Mouse (Mus musculus) kidney, embryonic 14.5 days (tissue): ENCODE measurements around the gene Khk. TPM values are rescaled to one million over a fixed set of nuclear protein-coding genes. Genes with fewer than 3 reads are reported as not detected.

Source experiments
- ATAC-seq: fragments of 200-750 bp; cut with Nextera tagmentation; 2 replicates; pipeline ENCODE4 v1.8.0; 2017; ENCODE audit warnings: moderate number of reproducible peaks, mild to moderate bottlenecking, moderate TSS enrichment, moderate library complexity; ENCODE audit not compliant: low FRiP score, low TSS enrichment
- H3K27ac ChIP-seq: fragments of 300-500 bp; sonication (generic); 2 replicates; pipeline ENCODE4 v1.5.1; 2014; ENCODE audit warnings: low read depth, mild to moderate bottlenecking, low read length, moderate library complexity, mixed read lengths
- H3K27me3 ChIP-seq: fragments of 300-500 bp; sonication (generic); 2 replicates; pipeline ENCODE4 v1.6.1; 2014; ENCODE audit warnings: mild to moderate bottlenecking, low read length; ENCODE audit not compliant: control insufficient read depth, insufficient read depth
- H3K36me3 ChIP-seq: fragments of 300-500 bp; sonication (generic); 2 replicates; pipeline ENCODE4 v1.6.1; 2014; ENCODE audit warnings: low read length, mixed read lengths; ENCODE audit not compliant: control insufficient read depth, insufficient read depth
- H3K4me1 ChIP-seq: fragments of 300-500 bp; sonication (generic); 2 replicates; pipeline ENCODE4 v1.6.1; 2014; ENCODE audit warnings: low read length, mixed read lengths; ENCODE audit not compliant: control insufficient read depth, insufficient read depth
- H3K4me2 ChIP-seq: fragments of 300-500 bp; sonication (generic); replicated peaks from 2 replicates; pipeline ENCODE4 v1.6.1; 2014; ENCODE audit warnings: low read depth, mild to moderate bottlenecking, low read length
- H3K4me3 ChIP-seq: fragments of 300-500 bp; sonication (generic); 2 replicates; pipeline ENCODE4 v1.5.1; 2014; ENCODE audit warnings: mild to moderate bottlenecking, low read length
- H3K9ac ChIP-seq: fragments of 300-500 bp; sonication (generic); 2 replicates; pipeline ENCODE4 v1.6.1; 2014; ENCODE audit warnings: low read depth, mild to moderate bottlenecking, low read length, moderate library complexity
- H3K9me3 ChIP-seq: fragments of 300-500 bp; sonication (generic); 2 replicates; pipeline ENCODE4 v1.6.1; 2016; ENCODE audit warnings: low read length; ENCODE audit not compliant: control insufficient read depth
- WGBS: fragments of 180-500 bp; shearing (Covaris S2); extraction: QIAGEN DNeasy Blood & Tissue Kit; methylation state at CpG from one replicate; pipeline ENCODE4 v1.1.7; 2014; 5-methylcytosine and 5-hydroxymethylcytosine counted together
- polyA plus RNA-seq: library from polyadenylated mRNA; unstranded; fragments of >200 nt; fragmentation: Nextera tagmentation; extraction: Ambion mirVana; gene quantifications from 2 replicates; pipeline ENCODE4 v1.2.1, GENCODE M21; 2014

Gene Khk
- polyA plus RNA-seq, 1 experiment from 2014 or later: 31.4 TPM

DNA sequence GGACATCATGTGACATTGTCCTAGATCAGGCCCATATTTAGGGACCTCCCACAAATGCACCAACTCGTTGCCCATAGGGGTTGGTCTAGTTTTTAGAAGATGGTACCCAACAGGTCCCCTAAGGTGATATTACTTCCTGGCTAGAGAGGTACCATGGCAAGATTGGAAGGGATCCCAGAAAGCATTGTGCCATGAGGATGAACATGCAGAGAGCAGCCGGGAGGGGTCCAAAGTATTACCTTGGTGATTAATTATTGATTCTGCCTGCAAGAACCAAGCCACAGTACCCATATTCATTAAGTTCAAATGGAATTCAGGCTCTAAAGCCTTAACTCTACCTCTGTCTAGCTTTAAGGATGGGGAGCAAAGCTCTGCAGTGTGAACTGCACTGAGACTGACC is 4.8 kb downstream of the Khk start:
- H3K9me3 ChIP-seq: no peaks in the 10 kb centered on the region
- no peak for ATAC-seq
- no peak overlapping the region for H3K27ac ChIP-seq
- H3K27me3 ChIP-seq: no peaks in the 10 kb centered on the region
- no peak overlapping the region for H3K4me3 ChIP-seq
- 82% methylated on average over 2 of the region's 2 CpGs for WGBS
- peaks cover 9% of the 10 kb centered on the region; the same call in 1 of the 2 replicates for H3K4me1 ChIP-seq
- H3K4me2 ChIP-seq: no peak overlapping the region
- no peak overlapping the region for H3K9ac ChIP-seq
- H3K36me3 ChIP-seq: no peaks in the 10 kb centered on the region; the same call in 1 of the 2 replicates

DNA sequence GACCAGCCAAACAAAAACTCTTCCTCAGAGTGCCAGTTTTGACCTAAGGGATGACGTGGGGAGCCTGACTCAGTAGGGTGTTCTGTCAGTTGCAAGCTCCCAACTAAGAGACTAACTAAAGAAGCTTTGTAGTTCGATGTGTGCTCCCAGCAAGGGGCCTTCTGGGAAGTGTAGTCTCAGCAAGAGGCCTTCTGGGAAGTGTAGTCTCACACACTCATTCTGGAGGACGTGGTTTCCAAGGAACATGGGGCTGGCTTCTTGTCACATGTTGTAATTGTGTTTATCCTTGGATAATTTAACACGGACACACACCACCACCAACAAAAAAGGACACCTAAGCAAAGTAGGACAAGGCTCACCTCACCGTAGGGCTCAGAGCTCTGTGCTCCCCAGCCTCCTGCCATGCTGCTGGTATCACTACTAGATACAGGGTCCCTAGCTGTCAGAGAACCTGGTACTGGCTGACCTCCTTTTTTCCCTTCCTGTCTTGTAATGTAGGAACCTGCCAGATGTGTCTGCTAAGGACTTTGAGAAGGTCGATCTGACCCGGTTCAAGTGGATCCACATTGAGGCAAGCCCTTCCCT is 6.8 kb downstream of the Khk start:
- H3K4me3 ChIP-seq: peak overlapping the region; percentile 7; the same call in 1 of the 2 replicates
- no peaks in the 10 kb centered on the region for H3K4me1 ChIP-seq
- H3K27ac ChIP-seq: no peak overlapping the region
- no peak overlapping the region for H3K9ac ChIP-seq
- no peak for ATAC-seq
- no peaks in the 10 kb centered on the region for H3K36me3 ChIP-seq
- peak overlapping the region; percentile 29 for H3K4me2 ChIP-seq
- 40% methylated on average over 7 of the region's 7 CpGs for whole genome bisulfite sequencing
- no peaks in the 10 kb centered on the region for H3K27me3 ChIP-seq
- H3K9me3 ChIP-seq: no peaks in the 10 kb centered on the region

DNA sequence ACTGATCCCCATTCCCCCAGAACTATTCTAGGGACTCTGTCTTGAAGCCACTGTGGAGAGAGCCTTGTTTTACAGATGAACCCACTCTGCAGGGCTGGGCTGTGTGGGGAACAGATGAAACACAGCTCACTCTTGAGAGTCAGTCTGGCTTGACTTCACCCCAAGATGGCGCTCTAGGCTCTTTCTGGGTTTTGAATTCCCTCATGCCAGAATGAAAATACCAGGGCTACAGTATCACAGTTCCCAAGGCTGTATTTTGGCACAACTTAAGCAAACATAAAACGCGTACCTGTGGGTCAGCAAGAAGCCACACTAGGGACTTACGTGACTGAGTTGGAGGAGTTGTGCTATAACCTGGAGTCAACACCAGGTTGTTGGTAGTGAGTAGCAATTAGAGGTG is 8.9 kb downstream of the Khk start:
- Histone ChIP-seq H3K9me3 (no peaks in the 10 kb centered on the region), H3K36me3 (no peaks in the 10 kb centered on the region), H3K4me2 (no peak overlapping the region), H3K27ac (no peak overlapping the region), H3K27me3 (no peaks in the 10 kb centered on the region), H3K4me1 (no peaks in the 10 kb centered on the region), H3K9ac (no peak overlapping the region), H3K4me3 (no peak overlapping the region)
- WGBS: 42% methylated on average over 4 of the region's 4 CpGs
- ATAC-seq: 0 out of 2 replicates have a peak, but pooled peaks have one; percentile 10

DNA sequence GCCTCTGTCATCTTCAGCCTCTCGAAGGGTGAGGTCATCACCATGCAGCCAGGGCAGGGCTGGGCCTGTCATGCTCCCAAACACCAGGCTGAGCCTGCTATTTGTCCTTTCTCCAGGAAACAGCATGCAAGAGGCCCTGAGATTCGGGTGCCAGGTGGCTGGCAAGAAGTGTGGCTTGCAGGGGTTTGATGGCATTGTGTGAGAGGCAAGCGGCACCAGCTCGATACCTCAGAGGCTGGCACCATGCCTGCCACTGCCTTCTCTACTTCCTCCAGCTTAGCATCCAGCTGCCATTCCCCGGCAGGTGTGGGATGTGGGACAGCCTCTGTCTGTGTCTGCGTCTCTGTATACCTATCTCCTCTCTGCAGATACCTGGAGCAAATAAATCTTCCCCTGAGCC is 9.6 kb downstream of the Khk start:
- Histone ChIP-seq H3K36me3 (no peaks in the 10 kb centered on the region), H3K9me3 (no peaks in the 10 kb centered on the region), H3K9ac (no peak overlapping the region), H3K27ac (no peak overlapping the region), H3K27me3 (no peaks in the 10 kb centered on the region), H3K4me3 (no peak overlapping the region), H3K4me1 (no peaks in the 10 kb centered on the region), H3K4me2 (no peak overlapping the region)
- ATAC-seq: no peak
- 87% methylated on average over 6 of the region's 6 CpGs for WGBS

DNA sequence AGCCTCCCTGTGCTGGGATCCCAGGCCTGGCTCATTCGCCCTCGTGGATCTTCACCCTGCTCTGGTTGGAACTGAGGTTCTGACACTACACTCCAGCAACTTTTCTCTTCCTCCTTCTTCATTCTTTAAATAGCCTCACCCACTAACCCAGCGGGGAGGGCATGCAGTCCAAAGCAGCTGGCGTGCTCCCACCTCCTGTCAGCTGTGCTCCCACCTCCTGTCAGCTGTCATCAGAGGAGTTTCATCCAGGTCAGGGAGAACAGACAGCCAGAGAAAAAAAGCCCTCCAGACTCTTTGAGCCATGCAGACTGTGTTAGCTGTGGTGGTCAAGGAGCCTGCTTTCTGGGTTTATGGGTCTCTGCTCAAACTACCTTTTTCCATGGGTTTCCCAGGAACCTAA is 10.1 kb downstream of the Khk start:
- Histone ChIP-seq H3K9me3 (no peaks in the 10 kb centered on the region), H3K36me3 (no peaks in the 10 kb centered on the region), H3K4me1 (no peaks in the 10 kb centered on the region), H3K4me2 (no peak overlapping the region), H3K27ac (no peak overlapping the region), H3K4me3 (no peak overlapping the region), H3K9ac (no peak overlapping the region), H3K27me3 (no peaks in the 10 kb centered on the region)
- ATAC-seq: no peak
- WGBS: 82% methylated on average over 4 of the region's 4 CpGs

DNA sequence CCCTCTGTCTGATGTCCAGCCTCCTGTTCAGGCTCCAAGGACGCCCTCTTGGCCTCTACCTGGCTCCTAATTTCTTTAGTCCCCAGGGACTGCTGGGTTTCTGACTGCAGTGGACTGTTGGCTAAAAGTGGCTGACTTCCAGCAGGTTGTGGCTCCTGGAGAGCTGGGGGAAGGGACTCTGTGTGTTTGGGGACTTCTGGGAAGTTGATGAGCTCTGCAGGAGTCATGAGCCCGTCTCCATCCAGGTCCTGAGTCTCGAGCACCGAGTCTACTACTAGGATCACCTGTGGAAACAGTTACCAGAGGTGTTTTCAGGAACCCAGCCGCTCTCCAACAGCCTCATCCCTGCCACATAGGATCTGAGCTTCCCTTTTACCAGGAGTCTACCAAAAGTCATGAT is 12.5 kb downstream of the Khk start:
- ATAC-seq: no peak
- Histone ChIP-seq H3K4me1 (no peaks in the 10 kb centered on the region), H3K27me3 (no peaks in the 10 kb centered on the region), H3K27ac (no peak overlapping the region), H3K4me2 (no peak overlapping the region), H3K9me3 (no peaks in the 10 kb centered on the region), H3K4me3 (no peak overlapping the region), H3K36me3 (no peaks in the 10 kb centered on the region), H3K9ac (no peak overlapping the region)
- 76% methylated on average over 5 of the region's 5 CpGs for WGBS

DNA sequence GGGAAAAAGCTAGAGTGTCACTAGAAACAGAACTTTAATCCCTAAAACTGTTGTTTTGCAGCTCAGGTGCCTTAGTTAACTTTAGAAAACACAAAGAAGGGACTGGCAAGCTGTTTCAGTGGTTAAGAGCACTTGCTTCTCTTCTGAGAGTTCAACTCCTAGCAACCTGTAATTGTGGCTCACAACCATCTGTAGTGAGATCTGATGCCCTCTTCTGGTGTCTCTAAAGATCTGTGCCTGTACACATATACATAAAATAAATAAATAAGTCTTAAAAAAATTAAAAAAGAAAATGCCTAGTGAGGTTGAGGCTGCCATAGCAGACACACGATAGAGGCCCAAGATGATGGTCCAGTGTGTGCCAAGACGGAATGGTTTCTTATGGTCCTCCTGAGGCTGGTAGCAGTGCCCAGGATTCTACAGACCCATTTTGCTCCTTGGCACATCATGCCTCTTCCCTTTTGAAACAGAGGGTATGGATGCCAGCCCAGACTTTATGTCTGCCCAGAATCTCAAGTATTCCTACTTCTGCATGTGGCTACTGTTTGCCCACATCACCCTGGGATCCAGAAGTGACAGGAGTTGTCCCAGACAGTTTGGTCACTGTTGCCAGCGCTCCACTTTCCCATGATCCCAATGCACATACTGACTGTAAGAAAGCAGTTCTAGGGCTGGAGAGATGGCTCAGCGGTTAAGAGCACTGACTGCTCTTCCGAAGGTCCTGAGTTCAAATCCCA is 13.7 kb downstream of the Khk start:
- Histone ChIP-seq H3K4me1 (no peaks in the 10 kb centered on the region), H3K9ac (no peak overlapping the region), H3K36me3 (no peaks in the 10 kb centered on the region), H3K4me2 (no peak overlapping the region), H3K27ac (no peak overlapping the region), H3K4me3 (no peak overlapping the region), H3K9me3 (no peaks in the 10 kb centered on the region), H3K27me3 (no peaks in the 10 kb centered on the region)
- 93% methylated on average over 5 of the region's 5 CpGs for WGBS
- no peak for ATAC-seq

DNA sequence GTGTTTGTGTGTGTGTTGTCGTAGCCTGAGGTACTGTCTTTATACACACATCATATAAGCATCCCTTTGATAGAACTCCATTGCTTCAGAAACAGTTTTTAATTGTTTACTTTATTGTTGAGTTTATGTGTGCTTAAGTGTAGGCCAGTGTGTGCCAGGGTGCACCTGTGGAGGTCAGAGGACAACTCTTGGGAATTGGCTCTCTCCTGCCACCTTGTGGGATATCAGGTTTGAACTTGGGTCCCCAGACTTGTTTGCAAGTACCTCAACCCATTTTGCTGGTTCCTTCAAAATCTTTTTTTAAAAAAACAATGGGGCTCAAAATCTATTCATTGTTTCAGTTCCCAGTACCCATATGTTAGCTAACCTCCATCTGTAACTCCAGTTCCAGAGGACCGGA is 21.8 kb downstream of the Khk start:
- Histone ChIP-seq H3K27me3 (peaks cover 5% of the 10 kb centered on the region; the same call in 1 of the 2 replicates), H3K9ac (no peak overlapping the region), H3K4me3 (no peak overlapping the region), H3K4me1 (0 out of 2 replicates have a peak, but pooled peaks cover 7% of the 10 kb centered on the region), H3K36me3 (no peaks in the 10 kb centered on the region), H3K9me3 (no peaks in the 10 kb centered on the region), H3K4me2 (no peak overlapping the region), H3K27ac (no peak overlapping the region)
- no peak for ATAC-seq
- WGBS: 93% methylated on average over 2 of the region's 2 CpGs

DNA sequence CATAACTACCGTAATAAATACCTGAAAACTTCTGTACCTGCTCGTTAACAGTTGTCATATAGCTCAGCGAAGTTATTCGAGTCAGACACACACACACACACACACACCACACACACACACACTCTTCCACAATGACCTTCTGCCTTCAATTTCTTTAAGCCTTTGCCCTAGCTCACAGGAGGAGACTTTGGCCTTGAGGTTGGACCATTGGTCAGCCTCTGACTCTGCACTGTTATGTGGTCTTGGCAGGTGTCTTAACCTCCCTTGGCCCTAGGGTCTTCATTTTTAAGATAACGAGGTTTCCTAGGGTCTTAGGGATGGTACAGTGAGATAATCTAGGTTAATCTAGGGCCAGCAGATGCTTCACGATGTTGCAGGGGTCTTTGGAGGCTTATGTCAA is 23.1 kb downstream of the Khk start:
- H3K4me2 ChIP-seq: no peak overlapping the region
- H3K27ac ChIP-seq: no peak overlapping the region
- no peak overlapping the region for H3K9ac ChIP-seq
- WGBS: 88% methylated on average over 6 of the region's 6 CpGs
- H3K27me3 ChIP-seq: peaks cover 5% of the 10 kb centered on the region; the same call in 1 of the 2 replicates
- ATAC-seq: no peak
- peaks cover 15% of the 10 kb centered on the region for H3K4me1 ChIP-seq
- H3K9me3 ChIP-seq: no peaks in the 10 kb centered on the region
- no peak overlapping the region for H3K4me3 ChIP-seq
- no peaks in the 10 kb centered on the region for H3K36me3 ChIP-seq
